8 mouse cellular contexts compared by ENCODE assay signal in genomic region chr11:12034781-12035180, GRCm38 (mm10). TPM values are rescaled to one million over a fixed set of nuclear protein-coding genes. Genes with fewer than 3 reads are reported as not detected.
DNase-seq lines count a peak whose midpoint lies in the region; ATAC-seq lines count a peak whose summit lies in the region.
"Had no signal": no experiment of that assay in that cellular context is flagged by ENCODE, and none has a peak within 500 bp of the region (broad histone marks: within the 10 kb centered on the region; RNA-seq: fewer than 3 reads in every experiment).

No protein-coding gene starts in this region.

- peaks cover under 1% of the 10 kb centered on the region; the same call in 1 of the 2 replicates for H3K36me3 ChIP-seq in lung, embryonic 15.5 days
- H3K36me3 ChIP-seq in forebrain, embryonic 14.5 days (ENCODE audit: control insufficient read depth, insufficient read depth, low read length): no peaks in the 10 kb centered on the region
- 0 out of 2 replicates have a peak, but pooled peaks cover 3% of the 10 kb centered on the region for H3K36me3 ChIP-seq in limb, embryonic 15.5 days
- no peaks in the 10 kb centered on the region for H3K36me3 ChIP-seq in stomach, embryonic 16.5 days (ENCODE audit: control insufficient read depth, insufficient read depth, low read length)

- H3K4me1 ChIP-seq in lung, embryonic 15.5 days: peaks cover 17% of the 10 kb centered on the region; the same call in 1 of the 2 replicates
- H3K4me1 ChIP-seq in forebrain, embryonic 14.5 days (ENCODE audit: control insufficient read depth, insufficient read depth, low read length): no peaks in the 10 kb centered on the region
- H3K4me1 ChIP-seq in limb, embryonic 15.5 days: peaks cover 16% of the 10 kb centered on the region
- no peaks in the 10 kb centered on the region for H3K4me1 ChIP-seq in stomach, embryonic 16.5 days (ENCODE audit: control insufficient read depth, insufficient read depth, low read length)

- peak overlapping the region; percentile 87 for H3K9ac ChIP-seq in lung, embryonic 15.5 days
- peak overlapping the region; percentile 72; the same call in 1 of the 2 replicates for H3K9ac ChIP-seq in forebrain, embryonic 14.5 days (ENCODE audit: low read length)
- H3K9ac ChIP-seq in limb, embryonic 15.5 days: peak overlapping the region; percentile 33; the same call in 1 of the 2 replicates
- H3K9ac ChIP-seq in stomach, embryonic 16.5 days (ENCODE audit: low read length): peak overlapping the region; percentile 92

- WGBS in lung, embryonic 15.5 days: 38% methylated on average over 4 of the region's 4 CpGs
- 41% methylated on average over 4 of the region's 4 CpGs for WGBS in forebrain, embryonic 14.5 days
- 50% methylated on average over 4 of the region's 4 CpGs for WGBS in limb, embryonic 15.5 days
- WGBS in stomach, embryonic 16.5 days: 44% methylated on average over 4 of the region's 4 CpGs

- 0 out of 2 replicates have a peak overlapping the region, but pooled peaks have one; percentile 90 for H3K27ac ChIP-seq in lung, embryonic 15.5 days
- no peak overlapping the region for H3K27ac ChIP-seq in forebrain, embryonic 14.5 days (ENCODE audit: low read depth, low read length)
- peak overlapping the region; percentile 94 for H3K27ac ChIP-seq in limb, embryonic 15.5 days
- peak overlapping the region; percentile 39; the same call in 1 of the 2 replicates for H3K27ac ChIP-seq in stomach, embryonic 16.5 days (ENCODE audit: low read length)

- no peak for DNase-seq in lung, adult 18-20 months
- no peak for DNase-seq in forebrain, embryonic 14.5 days (ENCODE audit: low spot score)
- no peak for DNase-seq in spleen, postnatal 10 days (ENCODE audit: low spot score in 2 of 2)
- no peak for DNase-seq in B cell, adult 2 months
- DNase-seq: cerebellum, postnatal 25 days had no signal

- H3K4me2 ChIP-seq in lung, embryonic 15.5 days: peak overlapping the region; percentile 59
- H3K4me2 ChIP-seq in forebrain, embryonic 14.5 days (ENCODE audit: low read length): peak overlapping the region; percentile 51
- H3K4me2 ChIP-seq in limb, embryonic 15.5 days: peak overlapping the region; percentile 47
- peak overlapping the region; percentile 54 for H3K4me2 ChIP-seq in stomach, embryonic 16.5 days (ENCODE audit: low read depth, low read length)

- peak overlapping the region; percentile 64 for H3K4me3 ChIP-seq in lung, embryonic 15.5 days
- peak overlapping the region; percentile 50 for H3K4me3 ChIP-seq in forebrain, embryonic 14.5 days (ENCODE audit: low read depth, low read length)
- peak overlapping the region; percentile 62 for H3K4me3 ChIP-seq in limb, embryonic 15.5 days
- H3K4me3 ChIP-seq in stomach, embryonic 16.5 days (replicated peaks; ENCODE audit: low read length): peak overlapping the region; percentile 60

- no peaks in the 10 kb centered on the region for H3K9me3 ChIP-seq in lung, embryonic 15.5 days
- H3K9me3 ChIP-seq in forebrain, embryonic 14.5 days (replicated peaks; ENCODE audit: control insufficient read depth, low read length): 0 out of 2 replicates have a peak, but pooled peaks cover under 1% of the 10 kb centered on the region
- H3K9me3 ChIP-seq in limb, embryonic 15.5 days: no peaks in the 10 kb centered on the region
- H3K9me3 ChIP-seq in stomach, embryonic 16.5 days (replicated peaks; ENCODE audit: control insufficient read depth, low read length): no peaks in the 10 kb centered on the region

- ATAC-seq in lung, embryonic 15.5 days (ENCODE audit: borderline replicate concordance, extremely low read depth, low FRiP score, low TSS enrichment): no peak
- no peak for ATAC-seq in forebrain, embryonic 14.5 days
- no peak for ATAC-seq in limb, embryonic 15.5 days (ENCODE audit: insufficient number of reproducible peaks, low FRiP score, low TSS enrichment, low read depth)
- ATAC-seq in stomach, embryonic 16.5 days (ENCODE audit: insufficient read depth, low FRiP score): no peak

- peaks cover 91% of the 10 kb centered on the region for H3K27me3 ChIP-seq in lung, embryonic 15.5 days
- peaks cover 71% of the 10 kb centered on the region for H3K27me3 ChIP-seq in forebrain, embryonic 14.5 days (replicated peaks; ENCODE audit: control insufficient read depth, insufficient read depth, low read length)
- peaks cover 72% of the 10 kb centered on the region for H3K27me3 ChIP-seq in limb, embryonic 15.5 days
- H3K27me3 ChIP-seq in stomach, embryonic 16.5 days (ENCODE audit: control insufficient read depth, insufficient read depth, low read length): peaks cover 59% of the 10 kb centered on the region

RNA-seq across cellular contexts. Expression of gene Grb10, which starts 3.7 kb away (rescaled TPM):
- polyA plus RNA-seq in lung, embryonic 15.5 days (2015; fragmentation: Nextera tagmentation; extraction: Ambion mirVana): 600 and 609 TPM in 2 replicates
- 59.7 and 66.2 TPM in 2 replicates for polyA plus RNA-seq in forebrain, embryonic 14.5 days (2014; fragmentation: Nextera tagmentation; extraction: Ambion mirVana)
- polyA plus RNA-seq in limb, embryonic 15.5 days (2015; fragmentation: Nextera tagmentation; extraction: Ambion mirVana): 434 and 451 TPM in 2 replicates
- 361 and 397 TPM in 2 replicates for polyA plus RNA-seq in stomach, embryonic 16.5 days (2015; fragmentation: Nextera tagmentation; extraction: Ambion mirVana)

Comparison
In these comparisons a context has a peak if more than half of its experiments do, and no peak if none do; other contexts are left out.
1. H3K9ac ChIP-seq: peak in every context shown above with its lines; median percentile 92 in stomach, embryonic 16.5 days; 87 in lung, embryonic 15.5 days; 72 in forebrain, embryonic 14.5 days; 33 in limb, embryonic 15.5 days.